Mouse (Mus musculus): ENCODE measurements around the gene Pheta2. TPM values are rescaled to one million over a fixed set of nuclear protein-coding genes. Genes with fewer than 3 reads are reported as not detected.

Pheta2 gene
- 1.4 and 3.5 TPM in 2 replicates for total RNA-seq (2014; rRNA removed)
- polyA plus RNA-seq (2015; fragmentation: Nextera tagmentation; extraction: Ambion mirVana): 0.83 and 1.1 TPM in 2 replicates

- Histone ChIP-seq H3K4me3 (ENCODE audit: low read depth, low read length) (peak within 1 kb of the TSS; percentile 52), H3K4me2 (ENCODE audit: low read depth) (peak within 1 kb of the TSS; percentile 63), H3K4me1 (ENCODE audit: insufficient read depth) (peaks cover 6% of the 10 kb centered on the region), H3K36me3 (ENCODE audit: insufficient read depth) (0 out of 2 replicates have a peak, but pooled peaks cover 9% of the 10 kb centered on the region), H3K27me3 (ENCODE audit: insufficient read depth, low read length) (peaks cover 7% of the 10 kb centered on the region; the same call in 1 of the 2 replicates), H3K9me3 (ENCODE audit: low read length) (no peaks in the 10 kb centered on the region), H3K27ac (ENCODE audit: low read depth, low read length) (no peak within 1 kb of the TSS), H3K9ac (peak within 1 kb of the TSS; percentile 66)
- ATAC-seq (peak; percentile 96), DNase-seq (peak; percentile 97)
- peak; percentile 34; the same call in 1 of the 2 replicates for TF ChIP-seq CTCF (IDR thresholded peaks at IDR 0.05; ENCODE audit: low read depth)
- 2% methylated on average over 41 of the region's 41 CpGs for WGBS
These were observed at the start of gene Pheta2, which contains the start of the genes Naga and Smdt1 for GRCm38 (mm10) chr15:82338593-82339112. Pheta2 (plus strand) TSS chr15:82338942. Naga (minus strand) TSS chr15:82338925. Smdt1 (plus strand) TSS chr15:82338959.

DNA sequence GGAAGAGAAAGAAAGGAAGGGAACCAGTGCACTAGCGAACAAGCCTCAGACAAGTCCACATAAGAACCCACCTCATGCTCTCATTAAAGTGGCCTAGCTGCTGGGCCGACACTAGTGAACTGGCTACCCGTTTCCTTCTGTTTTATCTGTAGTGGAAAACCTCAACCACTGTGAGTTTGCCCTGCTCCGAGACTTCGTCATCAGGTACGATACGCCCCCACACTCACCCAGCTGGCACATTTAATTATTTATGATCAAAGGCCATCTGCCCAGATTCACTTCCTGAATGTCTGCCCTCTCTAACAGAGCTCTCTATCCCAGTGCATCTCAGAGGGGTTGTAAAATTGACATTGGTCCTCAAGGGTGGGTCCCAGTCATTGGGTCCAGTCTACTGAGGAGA is 48.5 kb upstream of the Pheta2 start:
- Histone ChIP-seq H3K9me3 (ENCODE audit: low read length) (no peaks in the 10 kb centered on the region), H3K4me1 (ENCODE audit: insufficient read depth) (no peaks in the 10 kb centered on the region), H3K4me2 (ENCODE audit: low read depth) (no peak overlapping the region), H3K4me3 (ENCODE audit: low read depth, low read length) (no peak overlapping the region), H3K36me3 (ENCODE audit: insufficient read depth) (peaks cover 70% of the 10 kb centered on the region), H3K27me3 (ENCODE audit: insufficient read depth, low read length) (no peaks in the 10 kb centered on the region), H3K9ac (no peak overlapping the region), H3K27ac (ENCODE audit: low read depth, low read length) (no peak overlapping the region)
- DNase-seq (no peak), ATAC-seq (no peak)
- no peak for TF ChIP-seq CTCF (IDR thresholded peaks at IDR 0.05; ENCODE audit: low read depth)
- WGBS: 93% methylated on average over 7 of the region's 7 CpGs

DNA sequence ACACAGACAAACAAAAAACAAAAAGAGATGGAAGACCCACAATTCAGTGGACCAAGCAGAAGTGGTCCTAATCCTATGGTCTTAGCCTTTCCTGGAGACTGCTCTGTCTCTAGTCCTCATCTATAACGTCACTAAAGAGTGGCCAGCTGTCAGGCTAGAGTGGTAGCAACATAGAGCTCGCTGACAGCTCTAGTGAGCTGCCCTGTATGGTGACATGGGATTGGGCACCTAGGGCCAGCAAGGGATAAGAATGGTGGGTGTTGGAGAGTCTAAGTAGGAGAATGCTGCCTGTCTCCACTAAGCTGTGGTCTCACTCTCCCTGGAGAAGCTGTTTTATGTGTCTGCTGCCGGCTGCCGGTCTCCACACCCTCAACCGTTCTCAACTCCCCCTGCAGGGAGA is 45.9 kb upstream of the Pheta2 start:
- Histone ChIP-seq H3K27ac (ENCODE audit: low read depth, low read length) (peak overlapping the region; percentile 36), H3K4me2 (ENCODE audit: low read depth) (peak overlapping the region; percentile 17; the same call in 1 of the 2 replicates), H3K27me3 (ENCODE audit: insufficient read depth, low read length) (no peaks in the 10 kb centered on the region), H3K4me1 (ENCODE audit: insufficient read depth) (no peaks in the 10 kb centered on the region), H3K36me3 (ENCODE audit: insufficient read depth) (peaks cover 44% of the 10 kb centered on the region), H3K9ac (0 out of 2 replicates have a peak overlapping the region, but pooled peaks have one; percentile 6), H3K9me3 (ENCODE audit: low read length) (no peaks in the 10 kb centered on the region), H3K4me3 (ENCODE audit: low read depth, low read length) (no peak overlapping the region)
- ATAC-seq (peak; percentile 6), DNase-seq (no peak)
- no peak for TF ChIP-seq CTCF (IDR thresholded peaks at IDR 0.05; ENCODE audit: low read depth)
- WGBS: 28% methylated on average over 5 of the region's 5 CpGs

DNA sequence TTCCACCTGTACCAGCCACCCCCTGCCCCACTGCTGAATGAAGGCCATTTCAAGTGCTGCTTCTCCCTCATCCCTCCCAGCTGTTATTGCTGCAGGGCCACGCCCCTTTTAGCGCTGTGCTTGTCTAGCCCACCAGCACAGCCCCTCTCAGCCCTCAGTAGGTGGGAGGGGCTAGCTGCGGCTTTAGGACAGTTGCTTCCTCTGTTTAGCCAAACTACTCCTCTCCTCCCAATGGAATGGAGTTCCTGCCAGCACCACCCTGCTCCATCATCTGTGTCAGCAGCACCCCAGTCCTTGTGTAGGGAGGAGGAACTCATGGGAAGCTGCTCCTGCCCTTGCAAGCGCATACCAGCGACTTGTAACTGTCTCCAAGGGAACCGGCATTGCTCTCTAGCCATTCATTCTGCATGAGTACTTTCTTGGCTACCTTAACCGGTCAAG is 45.5 kb upstream of the Pheta2 start:
- DNase-seq (peak; percentile 54), ATAC-seq (peak; percentile 77)
- H3K36me3 ChIP-seq (ENCODE audit: insufficient read depth): peaks cover 40% of the 10 kb centered on the region
- no peaks in the 10 kb centered on the region for H3K4me1 ChIP-seq (ENCODE audit: insufficient read depth)
- no peaks in the 10 kb centered on the region for H3K27me3 ChIP-seq (ENCODE audit: insufficient read depth, low read length)
- TF ChIP-seq CTCF (IDR thresholded peaks at IDR 0.05; ENCODE audit: low read depth): peak; percentile 29; the same call in 1 of the 2 replicates
- 0 out of 2 replicates have a peak overlapping the region, but pooled peaks have one; percentile 6 for H3K9ac ChIP-seq
- no peak overlapping the region for H3K4me3 ChIP-seq (ENCODE audit: low read depth, low read length)
- H3K4me2 ChIP-seq (ENCODE audit: low read depth): peak overlapping the region; percentile 17; the same call in 1 of the 2 replicates
- no peaks in the 10 kb centered on the region for H3K9me3 ChIP-seq (ENCODE audit: low read length)
- 5% methylated on average over 7 of the region's 7 CpGs for WGBS
- H3K27ac ChIP-seq (ENCODE audit: low read depth, low read length): peak overlapping the region; percentile 36

- Histone ChIP-seq H3K27ac (ENCODE audit: low read depth, low read length) (peak overlapping the region; percentile 36; the same call in 1 of the 2 replicates), H3K4me1 (ENCODE audit: insufficient read depth) (no peaks in the 10 kb centered on the region), H3K4me2 (ENCODE audit: low read depth) (no peak overlapping the region), H3K4me3 (ENCODE audit: low read depth, low read length) (no peak overlapping the region), H3K36me3 (ENCODE audit: insufficient read depth) (peaks cover 32% of the 10 kb centered on the region), H3K9me3 (ENCODE audit: low read length) (no peaks in the 10 kb centered on the region), H3K9ac (no peak overlapping the region), H3K27me3 (ENCODE audit: insufficient read depth, low read length) (no peaks in the 10 kb centered on the region)
- peak; percentile 76 for TF ChIP-seq CTCF (IDR thresholded peaks at IDR 0.05; ENCODE audit: low read depth)
- ATAC-seq (peak; percentile 42), DNase-seq (peak; percentile 76)
- 24% methylated on average over 8 of the region's 8 CpGs for WGBS
These were observed 44.7 kb upstream of the Pheta2 start for GRCm38 (mm10) chr15:82294059-82294458.

DNA sequence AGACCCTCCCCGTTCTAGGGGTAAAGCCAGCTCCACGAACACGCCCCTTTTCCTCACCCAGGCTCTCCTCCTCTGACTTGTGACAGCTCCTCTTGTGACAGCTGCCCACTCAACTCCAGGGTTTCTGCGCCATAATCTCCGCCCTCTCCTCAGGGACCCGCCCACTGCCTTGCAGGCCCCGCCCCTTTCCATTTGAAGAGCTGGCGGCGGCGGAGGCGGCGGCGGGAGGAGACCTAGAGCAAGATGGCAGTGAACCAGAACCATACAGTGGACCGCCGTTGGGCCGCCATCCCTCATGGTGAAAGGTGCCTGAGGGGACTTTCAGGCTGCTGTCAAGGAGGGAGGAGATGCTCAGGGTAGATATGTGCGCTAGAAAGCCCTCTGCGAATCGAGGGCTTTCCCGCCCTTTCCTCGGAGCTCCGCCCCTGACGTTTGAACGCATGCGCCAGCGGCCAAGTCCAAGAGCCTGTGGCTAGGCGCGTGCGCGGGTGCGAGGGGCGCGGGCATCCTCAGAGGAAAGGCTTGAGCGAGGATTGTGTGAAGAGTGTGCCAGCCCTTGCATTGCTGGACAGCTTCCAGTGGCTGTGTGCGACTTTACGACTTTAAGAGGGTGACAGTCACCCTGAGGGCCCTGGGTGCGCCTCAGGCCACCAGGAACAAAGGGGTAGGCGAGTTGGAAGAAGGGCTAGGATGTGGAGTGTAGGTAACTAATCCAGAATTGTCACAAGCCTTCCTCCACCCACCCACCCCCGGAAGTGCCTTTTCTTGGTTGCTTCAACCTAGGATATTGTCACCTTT is 39.8 kb upstream of the Pheta2 start, which contains the start of gene Wbp2nl:
Wbp2nl (plus strand) TSS at position 191 of the 798 bp plus-strand sequence.
- DNase-seq (no peak), ATAC-seq (peak; percentile 6; the same call in 1 of the 2 replicates)
- no peaks in the 10 kb centered on the region for H3K36me3 ChIP-seq (ENCODE audit: insufficient read depth)
- no peak for TF ChIP-seq CTCF (IDR thresholded peaks at IDR 0.05; ENCODE audit: low read depth)
- H3K9ac ChIP-seq: no peak within 1 kb of the TSS
- H3K9me3 ChIP-seq (ENCODE audit: low read length): no peaks in the 10 kb centered on the region
- no peaks in the 10 kb centered on the region for H3K27me3 ChIP-seq (ENCODE audit: insufficient read depth, low read length)
- H3K4me3 ChIP-seq (ENCODE audit: low read depth, low read length): no peak within 1 kb of the TSS
- no peaks in the 10 kb centered on the region for H3K4me1 ChIP-seq (ENCODE audit: insufficient read depth)
- WGBS: 61% methylated on average over 38 of the region's 39 CpGs
- no peak within 1 kb of the TSS for H3K27ac ChIP-seq (ENCODE audit: low read depth, low read length)
- H3K4me2 ChIP-seq (ENCODE audit: low read depth): no peak within 1 kb of the TSS

All from forebrain, postnatal 0 days (tissue).